Mouse (Mus musculus) splenic B cell, adult 2 months (primary cell): ENCODE results near the gene Hs3st3a1.

Experiments
- DNase-seq: peaks from one replicate; pipeline ENCODE4 v3.0.0-alpha.2; 2011; ENCODE audit warnings: low read depth, low spot score
- H3K27me3 ChIP-seq: 2 replicates; pipeline ENCODE4 v1.6.1; 2012; ENCODE audit warnings: mild to moderate bottlenecking, low read length, moderate library complexity, mixed read lengths; ENCODE audit not compliant: control insufficient read depth, poor library complexity, insufficient read depth, severe bottlenecking
- H3K36me3 ChIP-seq: 2 replicates; pipeline ENCODE4 v1.6.1; 2012; ENCODE audit warnings: mild to moderate bottlenecking, low read length, moderate library complexity, mixed read lengths; ENCODE audit not compliant: control insufficient read depth, poor library complexity, insufficient read depth, severe bottlenecking

Gene Hs3st3a1

DNA sequence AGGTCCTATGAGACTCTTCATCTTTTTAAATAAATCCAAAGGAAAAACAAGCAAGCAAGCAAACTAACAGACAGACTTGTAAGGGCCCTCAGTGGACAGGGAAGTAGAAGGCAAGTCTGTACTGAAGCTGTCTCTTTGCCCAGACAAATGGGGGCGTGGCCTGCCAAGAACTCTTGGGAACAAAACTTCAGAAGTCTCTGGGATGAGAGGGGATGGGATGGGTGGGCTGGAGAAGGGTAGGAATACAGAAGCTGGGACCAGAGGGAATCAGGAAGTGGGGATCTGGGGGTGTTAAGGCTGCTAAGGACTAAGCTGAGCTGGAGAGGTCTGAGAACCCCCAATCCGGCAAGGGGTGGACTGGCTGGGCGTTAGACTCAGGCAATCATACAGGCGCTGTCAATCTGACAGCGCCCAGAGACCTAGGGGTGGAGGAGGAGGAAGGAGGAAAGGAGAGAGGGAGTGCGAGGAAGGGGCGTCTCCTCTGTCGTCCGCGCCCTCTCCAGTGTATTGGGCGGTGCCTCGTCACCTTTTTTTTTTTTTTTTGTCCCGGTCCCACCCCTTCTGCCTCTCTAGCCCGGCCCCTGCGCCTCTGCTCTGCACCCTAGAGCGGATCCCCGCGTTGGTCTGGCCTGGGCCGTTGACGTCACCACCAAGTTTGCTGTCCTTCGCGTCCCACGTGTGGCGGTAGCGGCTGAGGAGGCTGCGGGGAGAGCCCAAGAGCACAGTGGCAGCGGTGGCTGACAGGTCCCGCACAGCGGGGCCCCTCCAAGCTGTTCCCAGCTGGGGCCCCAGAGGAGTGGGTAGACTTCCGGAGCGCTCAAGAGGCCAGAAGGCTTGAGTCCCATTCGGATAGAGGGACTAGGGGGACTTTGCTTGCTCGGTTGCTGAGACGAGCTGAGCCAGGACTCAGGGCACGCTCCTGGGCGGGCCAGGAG, at the start of gene Hs3st3a1:
TSS of gene Hs3st3a1 (plus strand) at position 722 of the 935 bp plus-strand sequence.
- DNase-seq, result no peak
- Histone ChIP-seq H3K36me3 (no peaks in the 10 kb centered on the region), H3K27me3 (no peaks in the 10 kb centered on the region; the same call in 1 of the 2 replicates)

DNA sequence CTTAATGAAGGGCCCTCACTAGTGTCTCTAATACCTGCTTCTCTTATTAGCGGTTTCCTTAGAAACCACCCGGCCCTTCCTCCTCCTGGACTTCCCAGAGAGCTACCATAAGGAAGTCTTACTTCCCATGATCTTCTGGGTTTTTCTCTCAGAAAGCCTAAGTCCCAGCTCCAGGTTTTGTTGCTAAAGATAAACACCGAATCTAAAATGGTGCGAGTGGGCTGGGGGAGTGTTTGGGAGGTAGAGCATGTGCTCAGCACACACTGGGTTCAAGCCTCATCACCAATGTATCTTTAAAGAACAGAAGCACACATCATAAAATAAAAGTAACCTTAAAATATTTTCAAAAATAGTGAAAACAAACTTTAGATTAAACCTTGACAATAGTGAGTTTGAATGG, 48.8 kb upstream of the Hs3st3a1 start:
- no peaks in the 10 kb centered on the region for H3K27me3 ChIP-seq
- no peak for DNase-seq

DNA sequence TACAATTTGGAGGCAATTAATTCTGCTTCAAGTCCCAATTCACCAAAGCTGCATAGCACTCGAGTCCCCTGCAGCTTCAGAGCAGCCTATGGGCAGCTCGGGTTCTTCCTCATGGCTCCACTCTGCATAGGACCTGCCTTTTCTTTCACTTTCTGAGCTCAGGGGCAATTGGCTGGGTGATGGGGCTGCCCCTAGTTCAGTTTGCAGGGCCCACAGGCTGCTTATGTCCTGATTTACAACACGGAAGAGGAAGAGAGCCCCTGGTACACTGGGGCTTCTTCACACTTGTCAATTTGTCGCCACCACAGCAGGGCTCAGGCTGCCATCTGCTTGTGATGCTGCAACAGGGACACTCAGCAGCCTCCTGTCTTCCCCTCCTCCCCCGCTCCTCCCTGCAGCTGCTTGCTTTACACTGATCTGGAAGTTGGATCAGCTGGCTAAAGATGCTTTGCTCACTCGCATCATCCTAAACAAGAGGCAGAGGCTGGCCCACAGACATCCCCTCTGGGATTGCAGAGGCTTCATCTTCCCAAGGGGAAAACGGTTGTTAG, 38.7 kb upstream of the Hs3st3a1 start:
- no peaks in the 10 kb centered on the region for H3K36me3 ChIP-seq
- DNase-seq, result no peak
- H3K27me3 ChIP-seq, result no peaks in the 10 kb centered on the region; the same call in 1 of the 2 replicates

More for the DNA sequence above, 48.8 kb upstream of the Hs3st3a1 start:
- no peaks in the 10 kb centered on the region for H3K36me3 ChIP-seq

- Histone ChIP-seq H3K27me3 (no peaks in the 10 kb centered on the region; the same call in 1 of the 2 replicates), H3K36me3 (no peaks in the 10 kb centered on the region)
- DNase-seq, result no peak
Measured at GRCm38 (mm10) chr11:64396949-64397348, 38.2 kb upstream of the Hs3st3a1 start.

- DNase-seq, result no peak
- H3K27me3 ChIP-seq, result no peaks in the 10 kb centered on the region
- no peaks in the 10 kb centered on the region for H3K36me3 ChIP-seq
Measured at GRCm38 (mm10) chr11:64397612-64398011, 37.5 kb upstream of the Hs3st3a1 start.

DNA sequence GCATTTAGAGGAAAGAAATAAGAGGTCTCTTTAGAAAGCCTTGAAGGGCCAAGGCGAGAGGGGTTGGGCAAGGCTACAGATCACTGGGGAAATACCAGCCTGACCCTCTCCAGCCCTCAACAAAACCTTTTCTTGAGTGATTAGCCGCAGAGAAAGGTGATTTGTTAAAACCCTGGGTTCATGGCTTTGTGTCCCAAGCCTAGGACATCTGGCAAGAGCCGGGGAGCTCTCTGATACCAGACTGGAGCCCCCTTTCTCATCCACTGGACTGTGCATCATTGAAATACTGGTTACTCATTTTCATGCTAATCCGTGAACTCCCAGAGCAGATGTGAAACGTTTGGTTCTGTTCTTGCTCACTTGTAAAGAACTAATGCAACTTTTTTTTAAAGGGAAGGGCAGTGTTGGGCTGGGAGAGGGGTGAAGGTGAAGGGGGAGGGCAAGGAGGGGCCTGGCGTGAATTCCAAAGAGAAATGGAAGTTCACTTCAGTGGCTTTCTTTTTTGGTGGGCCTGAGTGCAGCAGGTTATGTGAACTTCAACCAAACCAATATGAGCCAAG, 34.5 kb upstream of the Hs3st3a1 start:
- no peaks in the 10 kb centered on the region for H3K27me3 ChIP-seq
- no peaks in the 10 kb centered on the region for H3K36me3 ChIP-seq
- no peak for DNase-seq

DNA sequence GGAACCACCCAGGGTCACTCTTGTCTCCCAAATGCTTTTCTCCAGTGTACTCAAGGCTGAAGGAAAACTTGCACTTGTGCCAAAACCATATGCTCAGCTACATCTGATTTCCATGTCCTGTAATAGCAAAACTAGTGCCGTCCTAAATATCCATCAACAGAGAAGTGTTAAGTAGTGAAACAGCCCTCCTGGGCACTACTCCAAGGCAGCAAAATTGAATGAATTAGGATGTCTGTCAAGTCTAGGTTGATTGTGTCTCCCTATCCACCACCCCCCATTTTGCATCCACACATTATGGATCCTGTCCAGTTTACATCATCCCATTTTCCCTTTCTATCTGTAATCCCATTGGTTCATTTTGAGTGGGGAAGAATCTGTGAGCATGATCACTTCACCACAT, 16.2 kb upstream of the Hs3st3a1 start:
- Histone ChIP-seq H3K27me3 (no peaks in the 10 kb centered on the region), H3K36me3 (no peaks in the 10 kb centered on the region)
- no peak for DNase-seq

- Histone ChIP-seq H3K27me3 (no peaks in the 10 kb centered on the region; the same call in 1 of the 2 replicates), H3K36me3 (no peaks in the 10 kb centered on the region)
- DNase-seq, result no peak
Measured at GRCm38 (mm10) chr11:64435546-64436411, 647 bp downstream of the Hs3st3a1 start.

DNA sequence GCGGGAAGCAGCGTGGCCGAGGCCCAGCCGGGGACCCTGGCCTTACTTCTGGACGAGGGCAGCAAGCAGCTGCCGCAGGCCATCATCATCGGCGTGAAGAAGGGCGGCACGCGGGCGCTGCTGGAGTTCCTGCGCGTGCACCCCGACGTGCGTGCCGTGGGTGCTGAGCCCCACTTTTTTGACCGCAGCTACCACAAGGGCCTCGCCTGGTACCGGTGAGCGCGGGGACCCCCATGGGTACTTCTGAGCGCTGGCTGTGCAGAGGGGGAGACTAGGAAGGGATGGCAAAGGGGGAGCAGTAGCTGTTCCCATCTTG, 1.2 kb downstream of the Hs3st3a1 start, which contains the start of gene F930015N05Rik:
TSS of gene F930015N05Rik (minus strand) at position 242 of the 316 bp plus-strand sequence.
- Histone ChIP-seq H3K36me3 (no peaks in the 10 kb centered on the region), H3K27me3 (no peaks in the 10 kb centered on the region)
- DNase-seq, result no peak

GRCm38 (mm10) chr11:64436791-64437298, 1.7 kb downstream of the Hs3st3a1 start:
- Histone ChIP-seq H3K27me3 (no peaks in the 10 kb centered on the region), H3K36me3 (no peaks in the 10 kb centered on the region)
- DNase-seq, result no peak

GRCm38 (mm10) chr11:64437721-64438120, 2.6 kb downstream of the Hs3st3a1 start:
- no peaks in the 10 kb centered on the region for H3K36me3 ChIP-seq
- no peak for DNase-seq
- no peaks in the 10 kb centered on the region for H3K27me3 ChIP-seq

DNA sequence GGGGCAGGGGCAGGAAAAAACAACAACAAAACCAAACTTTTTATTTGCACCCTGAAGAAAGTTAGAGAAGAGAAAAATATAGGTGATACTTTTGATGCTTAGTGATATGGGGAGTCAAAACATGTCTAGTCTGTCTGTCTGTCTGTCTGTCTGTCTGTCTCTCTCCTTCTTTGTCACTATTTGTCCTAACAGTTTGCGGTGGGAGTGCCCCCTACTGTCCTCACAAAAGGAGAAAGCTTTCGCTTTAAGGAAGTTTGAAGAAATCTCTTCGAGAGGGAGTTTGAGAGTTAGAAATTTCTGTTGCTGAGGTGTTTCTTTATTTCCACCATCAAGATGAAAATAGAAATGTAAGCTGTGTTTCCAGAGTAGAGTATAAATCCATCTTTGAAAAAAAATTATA, 3.8 kb downstream of the Hs3st3a1 start:
- Histone ChIP-seq H3K27me3 (no peaks in the 10 kb centered on the region), H3K36me3 (no peaks in the 10 kb centered on the region)
- DNase-seq, result no peak

DNA sequence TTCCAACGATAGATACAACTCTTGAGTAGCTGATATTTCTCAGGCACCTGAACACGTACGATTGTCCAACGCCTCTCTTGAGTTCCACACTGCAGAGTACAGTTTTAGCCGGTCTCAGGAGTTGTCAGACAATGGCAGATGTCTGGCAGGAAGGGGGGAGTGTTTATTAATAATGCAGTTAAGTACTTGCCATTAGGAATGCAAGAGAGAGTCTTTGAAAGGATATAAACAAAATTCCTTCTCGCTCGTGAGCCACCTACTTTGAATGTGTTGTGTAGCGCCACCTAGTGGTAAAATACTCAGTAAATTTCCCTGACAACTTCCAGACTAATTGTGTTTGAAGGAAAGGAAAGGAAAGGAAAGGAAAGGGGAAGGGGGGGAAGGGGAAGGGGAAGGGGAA, 7.0 kb downstream of the Hs3st3a1 start:
- Histone ChIP-seq H3K27me3 (no peaks in the 10 kb centered on the region), H3K36me3 (no peaks in the 10 kb centered on the region)
- DNase-seq, result no peak

DNA sequence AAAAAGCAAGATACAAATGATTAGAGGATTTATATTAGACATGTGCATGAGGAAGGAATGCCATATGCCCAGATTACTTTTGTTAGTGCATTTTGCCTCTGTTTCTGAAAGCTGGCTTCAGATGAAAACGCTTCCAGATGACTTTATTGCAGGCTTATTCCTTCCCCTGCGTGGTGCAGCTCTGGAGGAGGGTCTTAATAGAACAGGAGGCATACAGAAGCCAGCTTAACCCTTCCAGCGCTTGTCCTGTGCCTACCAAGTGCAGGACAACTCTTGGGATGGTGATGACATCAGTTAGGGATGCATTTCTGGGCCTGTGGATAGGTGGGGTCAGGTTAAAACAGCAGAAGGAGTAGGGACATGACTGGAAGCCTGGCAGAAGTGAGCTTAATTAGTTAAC, 7.6 kb downstream of the Hs3st3a1 start:
- DNase-seq, result no peak
- H3K36me3 ChIP-seq, result no peaks in the 10 kb centered on the region
- no peaks in the 10 kb centered on the region for H3K27me3 ChIP-seq
